Mouse (Mus musculus) CD8-positive naive resting alpha-beta T cell, adult 2 months (primary cell): Measurements from ENCODE around the gene Rbfox3.

ENCODE experiments used
- DNase-seq, 2 experiments: peaks; one replicate each; pipeline ENCODE4 v3.0.0; 2022; ENCODE audit warnings: low read depth in 2 of 2, low spot score in 2 of 2

Rbfox3 gene

GRCm38 (mm10) chr11:118911307-118912070 is at the start of gene Rbfox3:
TSS of gene Rbfox3 (minus strand) at chr11:118911597.
- no peak for DNase-seq

GRCm38 (mm10) chr11:118960649-118961048 is 49.3 kb upstream of the Rbfox3 start:
- DNase-seq: no peak

DNA sequence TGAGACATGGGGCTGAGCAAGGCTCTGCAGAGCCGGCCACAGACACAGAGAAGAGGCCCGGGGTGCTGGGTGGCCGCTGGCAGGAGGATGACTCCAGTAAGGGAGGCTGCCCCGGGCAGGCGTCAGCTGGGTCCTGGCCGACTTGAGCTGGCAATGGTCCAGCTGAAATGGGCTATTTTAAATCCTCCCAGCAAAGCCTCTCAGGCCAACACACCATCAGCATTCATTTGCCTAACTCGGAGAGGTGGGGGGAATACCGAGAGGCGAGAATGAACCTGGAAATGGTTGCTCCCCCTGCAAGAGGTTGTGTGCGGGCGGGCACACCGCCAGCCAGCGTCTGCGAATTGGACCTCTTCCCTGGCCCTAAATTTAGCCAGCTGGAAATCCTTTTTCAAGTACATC is 45.7 kb upstream of the Rbfox3 start:
- DNase-seq: no peak

DNA sequence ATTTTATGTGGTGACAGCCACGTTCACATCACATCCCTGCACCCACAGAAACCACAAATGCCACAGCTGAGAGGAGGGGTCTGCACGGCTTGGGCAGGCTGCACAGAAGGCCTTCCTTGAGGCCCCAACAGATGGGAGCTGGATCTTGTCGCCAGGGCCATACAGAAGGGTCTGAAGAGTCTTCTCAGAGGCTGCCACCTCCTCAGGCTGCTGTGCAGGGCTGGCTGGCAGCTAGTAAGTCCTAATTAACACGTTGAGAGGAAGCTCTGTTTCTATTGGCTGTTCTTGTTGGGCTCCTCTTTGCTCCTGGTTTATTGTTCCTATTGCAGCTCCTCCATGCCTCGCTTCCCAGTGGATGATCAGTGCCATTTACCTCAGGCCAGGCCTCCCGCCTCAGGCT is 43.6 kb upstream of the Rbfox3 start:
- no peak for DNase-seq

DNA sequence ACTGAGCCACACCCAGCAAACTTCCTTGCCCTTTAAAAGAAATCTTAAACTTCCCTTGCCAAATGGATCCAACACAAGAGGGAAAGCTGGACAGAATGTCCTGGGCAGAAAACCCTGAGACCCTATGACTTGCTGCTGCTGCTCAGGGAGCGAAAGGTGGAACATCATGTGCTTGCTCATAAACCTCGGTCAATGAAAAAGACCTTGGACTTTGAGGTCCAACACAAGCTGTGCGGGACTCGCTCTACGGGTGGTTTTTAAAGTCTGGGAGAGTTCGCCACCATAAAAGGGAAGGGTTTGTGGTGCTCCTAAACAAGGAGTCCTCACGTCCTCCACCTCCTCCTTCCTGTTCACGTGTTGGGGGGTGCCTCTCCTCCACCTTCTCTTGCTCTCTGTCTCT is 34.5 kb upstream of the Rbfox3 start:
- DNase-seq: no peak

GRCm38 (mm10) chr11:118941268-118941667 is 29.9 kb upstream of the Rbfox3 start:
- no peak for DNase-seq

GRCm38 (mm10) chr11:118940539-118940938 is 29.1 kb upstream of the Rbfox3 start:
- no peak for DNase-seq

DNA sequence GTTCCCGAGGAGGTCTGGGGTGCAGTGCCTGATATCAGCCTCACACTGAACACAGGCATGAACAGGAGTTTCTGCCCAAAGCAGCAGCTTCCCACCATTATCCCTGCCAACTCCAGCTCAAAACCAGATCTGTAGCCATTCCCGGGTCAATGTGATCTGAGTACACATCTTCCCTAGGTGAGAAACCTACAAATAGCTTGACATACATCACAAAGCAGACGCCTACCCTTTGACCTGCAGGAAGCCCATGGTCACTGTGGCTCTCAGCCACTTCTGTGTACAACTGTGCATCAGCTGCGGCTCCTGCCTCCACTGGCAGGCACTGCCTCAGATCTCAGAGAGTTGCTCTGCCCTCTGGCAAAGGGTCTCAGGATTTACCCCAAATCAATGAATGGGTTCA is 28.3 kb upstream of the Rbfox3 start:
- DNase-seq: no peak

DNA sequence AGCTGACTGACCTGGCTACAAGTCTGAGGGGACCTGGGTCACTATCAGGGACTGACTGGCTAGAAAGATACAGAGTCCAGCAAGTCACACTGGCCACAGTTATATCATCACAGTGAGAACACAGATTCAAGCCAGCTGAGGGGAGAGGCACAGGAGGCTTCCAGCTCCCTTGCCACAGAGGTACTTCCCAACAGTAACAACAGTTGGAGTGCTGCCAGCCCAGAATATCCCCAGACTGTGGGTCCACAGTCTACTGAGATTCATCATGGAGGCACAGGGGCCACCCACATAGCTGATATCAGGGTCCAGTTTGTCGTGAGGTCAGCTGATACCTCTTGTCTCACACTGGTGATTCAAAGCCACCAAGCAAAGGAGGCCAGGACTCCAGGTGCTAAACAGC is 23.5 kb upstream of the Rbfox3 start:
- DNase-seq: no peak

DNA sequence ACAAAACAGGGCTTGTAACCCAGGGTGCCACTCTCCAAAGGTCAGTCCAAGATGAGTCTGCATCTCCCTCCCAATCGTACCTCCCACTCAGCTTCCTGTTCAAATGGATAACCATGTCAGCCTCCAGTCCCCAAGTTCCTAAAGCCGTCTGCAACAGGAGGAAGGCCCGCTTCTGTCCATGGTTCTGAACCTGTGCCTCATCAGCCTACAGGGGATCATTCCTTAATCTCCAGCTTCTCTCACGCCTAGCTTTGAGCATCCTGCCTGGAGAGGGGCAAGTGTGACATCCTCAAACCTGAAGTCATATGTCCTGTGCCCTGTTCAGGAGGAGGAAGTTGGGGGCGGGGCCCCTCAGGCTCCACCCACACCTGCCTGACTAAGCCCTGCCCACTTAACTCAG is 15.7 kb upstream of the Rbfox3 start:
- no peak for DNase-seq

DNA sequence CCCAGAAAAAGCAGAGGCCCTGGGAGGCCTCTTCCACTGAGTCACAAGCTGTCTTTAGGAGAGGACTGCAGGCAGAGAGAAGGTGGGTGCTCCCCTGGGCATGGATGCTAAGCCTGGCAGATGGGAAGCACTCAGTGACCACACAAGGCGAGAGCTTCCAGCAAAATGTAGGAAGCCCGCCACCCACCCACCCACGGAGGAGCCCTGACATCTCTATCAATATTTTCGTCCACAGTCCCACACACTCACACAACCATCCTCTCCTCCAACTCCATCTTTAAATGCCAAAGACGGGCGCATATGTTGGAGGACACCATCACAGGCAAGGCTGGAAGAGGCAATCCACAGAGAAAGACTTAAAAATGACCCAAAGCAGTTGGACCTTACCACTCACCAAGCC is 10.5 kb upstream of the Rbfox3 start:
- no peak for DNase-seq

DNA sequence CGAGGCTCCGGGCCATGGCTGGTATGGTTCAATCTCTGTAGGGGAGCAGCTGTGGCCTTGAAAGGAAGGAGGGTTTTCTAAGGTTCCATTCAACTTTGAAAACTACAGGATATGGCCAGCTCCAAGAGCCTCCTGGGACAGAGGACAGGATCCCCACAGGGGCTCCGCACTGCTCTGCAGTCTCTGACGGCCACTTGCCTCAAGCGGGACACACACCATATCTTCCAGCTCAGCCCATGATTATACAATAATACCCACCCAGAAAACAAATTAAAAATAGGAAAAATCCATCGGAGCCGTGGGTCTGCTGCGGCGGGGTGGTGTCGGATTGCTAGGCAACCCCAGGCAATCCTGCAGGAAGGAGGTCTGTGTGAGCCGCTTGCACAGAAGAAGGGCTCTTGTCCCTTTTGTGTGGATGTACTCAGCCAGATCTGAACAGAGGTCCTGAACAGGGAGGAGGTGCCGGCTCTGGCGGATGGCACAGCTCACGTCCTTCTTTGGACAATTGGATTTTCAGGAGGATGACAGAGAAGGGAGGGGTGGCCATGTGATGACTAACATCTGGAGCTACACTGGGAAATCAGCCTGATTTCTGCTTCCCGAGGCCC is 5.1 kb upstream of the Rbfox3 start:
- DNase-seq: no peak

DNA sequence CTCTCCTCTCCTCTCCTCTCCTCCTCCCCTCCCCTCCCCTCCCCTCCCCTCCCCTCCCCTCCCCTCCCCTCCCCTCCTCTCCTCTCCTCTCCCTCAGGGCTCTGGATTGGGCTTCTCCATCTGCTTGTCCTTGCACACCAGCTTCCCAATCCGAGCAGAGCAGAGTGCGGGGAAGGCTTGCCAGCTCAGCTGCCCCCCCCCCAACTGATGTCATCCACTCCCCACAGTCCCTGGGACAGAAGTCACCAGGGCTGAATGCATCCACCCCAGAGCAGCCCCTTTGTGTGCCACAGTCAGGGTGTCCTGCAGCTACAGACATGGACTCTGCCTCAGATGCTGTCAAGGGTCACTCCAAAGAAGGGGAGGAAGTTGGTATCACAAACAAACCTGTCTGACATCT is 4.5 kb upstream of the Rbfox3 start:
- DNase-seq: no peak

- DNase-seq: no peak
Measured at GRCm38 (mm10) chr11:118912686-118913085, 1.3 kb upstream of the Rbfox3 start.

DNA sequence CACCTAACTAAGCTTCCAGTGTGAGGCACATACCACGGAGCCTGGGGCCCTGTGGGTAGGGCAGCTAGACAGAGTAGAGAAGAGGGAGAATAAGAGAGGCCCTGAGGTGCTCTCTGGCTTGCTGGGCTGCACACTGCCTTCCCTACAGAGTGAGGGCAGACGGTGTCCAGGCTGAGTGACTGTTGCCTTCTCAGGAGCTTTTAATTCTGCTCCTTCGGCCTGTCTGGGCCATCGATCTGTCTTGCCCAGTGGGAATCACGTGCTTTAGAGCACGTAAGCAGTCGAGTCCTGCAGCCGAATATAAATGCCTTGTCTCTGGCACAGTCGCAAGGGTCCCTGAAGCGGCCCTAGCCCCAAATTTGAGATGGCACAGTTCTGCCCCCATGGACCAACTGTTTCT is 641 bp downstream of the Rbfox3 start:
- no peak for DNase-seq

DNA sequence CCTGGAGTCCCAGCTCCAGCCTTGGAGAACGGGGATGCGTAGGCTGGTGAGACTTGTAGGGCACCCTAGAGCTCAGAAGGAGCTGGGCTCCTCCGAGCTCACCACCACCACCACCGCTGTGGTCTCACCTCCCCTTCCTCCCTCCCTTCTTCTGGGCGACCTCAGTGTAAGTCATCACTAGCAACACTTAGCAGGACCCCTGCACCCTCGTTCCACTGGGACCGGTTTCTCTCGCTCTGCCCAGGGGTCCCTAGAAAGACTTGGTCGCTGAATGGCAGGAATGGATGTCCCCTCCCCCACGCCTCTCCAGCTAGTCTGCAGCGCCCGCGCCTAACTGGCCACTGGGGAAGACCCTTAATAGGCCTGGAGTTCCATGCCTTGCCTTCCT is 1.6 kb downstream of the Rbfox3 start:
- DNase-seq: no peak

GRCm38 (mm10) chr11:118908981-118909813 is 2.2 kb downstream of the Rbfox3 start:
- DNase-seq: no peak

DNA sequence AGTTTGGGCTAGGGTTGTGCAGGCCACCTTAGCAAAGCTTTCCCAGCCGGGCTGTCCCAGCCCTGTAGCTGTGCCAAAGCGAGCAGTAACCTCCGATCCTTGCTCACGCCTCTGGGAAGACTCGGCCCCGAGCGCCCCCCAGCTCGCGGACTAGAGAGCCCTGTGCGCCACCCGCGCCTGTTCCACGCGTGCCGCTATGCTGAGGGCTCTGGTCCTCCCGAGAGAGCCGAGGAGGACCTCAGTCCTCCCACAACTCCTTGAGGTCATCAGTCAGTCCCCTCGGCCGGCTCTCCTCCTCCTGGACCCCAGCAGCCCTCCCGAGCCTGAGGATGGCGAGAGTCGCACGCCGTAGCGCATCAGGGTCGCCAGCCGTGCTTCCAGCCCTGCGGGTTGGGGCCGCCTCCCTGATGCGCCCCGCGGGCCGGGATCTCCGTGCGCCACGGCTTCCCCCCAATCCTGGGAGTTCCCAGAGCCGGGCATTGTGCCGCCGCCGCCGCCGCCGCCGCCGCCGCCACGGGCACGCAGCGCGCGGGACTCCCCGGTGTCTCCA is 2.9 kb downstream of the Rbfox3 start:
- no peak for DNase-seq

- no peak for DNase-seq
Measured at GRCm38 (mm10) chr11:118907471-118908401, 3.7 kb downstream of the Rbfox3 start.

DNA sequence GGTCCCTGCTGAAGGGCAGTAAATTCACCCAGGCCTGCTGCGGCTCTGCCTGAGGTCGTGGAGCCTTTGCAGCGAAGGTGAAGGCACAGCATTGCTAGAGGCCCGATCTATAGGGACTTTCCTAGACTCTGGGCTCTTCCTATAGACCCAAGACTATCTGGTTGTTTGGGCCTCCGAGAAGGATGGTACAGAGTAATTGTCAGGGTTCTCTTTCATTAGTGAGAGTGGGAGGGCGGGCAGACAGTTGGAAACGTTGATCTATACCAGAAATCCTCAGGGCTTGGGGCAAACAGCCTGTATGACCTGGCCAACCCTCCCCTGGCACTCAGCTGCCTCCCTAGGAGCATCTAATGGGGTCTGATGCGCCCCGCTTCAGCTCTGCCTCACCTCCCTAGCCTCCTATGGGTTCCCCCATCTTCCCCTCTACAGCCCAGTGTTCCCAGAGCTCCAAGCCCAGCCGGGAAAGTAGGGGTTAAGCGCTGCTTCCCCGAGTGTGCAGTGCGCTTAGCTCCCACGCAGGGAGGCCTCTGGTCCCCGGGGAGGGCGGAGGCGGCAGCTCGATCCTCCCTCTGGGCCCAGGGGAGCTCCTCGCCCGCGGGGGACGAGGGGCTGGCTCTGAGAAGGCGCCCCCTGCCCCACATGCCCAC is 4.5 kb downstream of the Rbfox3 start:
- no peak for DNase-seq
